Mouse (Mus musculus) neural tube, embryonic 11.5 days (tissue): ENCODE measurements around the gene Srpk1. TPM values are rescaled to one million over a fixed set of nuclear protein-coding genes. Genes with fewer than 3 reads are reported as not detected.

ENCODE experiments used
- ATAC-seq: fragments of 200-750 bp; cut with Nextera tagmentation; 2 replicates; pipeline ENCODE4 v1.8.0; 2017; ENCODE audit warnings: moderate number of reproducible peaks, mild to moderate bottlenecking, moderate TSS enrichment, moderate library complexity; ENCODE audit not compliant: insufficient read depth, low FRiP score, low TSS enrichment
- DNase-seq: peaks from one replicate; pipeline ENCODE4 v3.0.0-alpha.2; 2015; ENCODE audit warnings: low spot score
- H3K27ac ChIP-seq: fragments of 300-500 bp; sonication (generic); 2 replicates; pipeline ENCODE4 v1.5.1; 2014; ENCODE audit warnings: low read depth, mild to moderate bottlenecking, low read length
- H3K27me3 ChIP-seq: fragments of 300-500 bp; sonication (generic); 2 replicates; pipeline ENCODE4 v1.6.1; 2014; ENCODE audit warnings: mild to moderate bottlenecking, low read length, mixed read lengths; ENCODE audit not compliant: control insufficient read depth, insufficient read depth
- H3K36me3 ChIP-seq: fragments of 300-500 bp; sonication (generic); 2 replicates; pipeline ENCODE4 v1.6.1; 2014; ENCODE audit warnings: mild to moderate bottlenecking, low read length, moderate library complexity, mixed read lengths; ENCODE audit not compliant: control insufficient read depth, insufficient read depth
- H3K4me1 ChIP-seq: fragments of 300-500 bp; sonication (generic); 2 replicates; pipeline ENCODE4 v1.6.1; 2014; ENCODE audit warnings: low read length, mixed read lengths; ENCODE audit not compliant: control insufficient read depth, insufficient read depth
- H3K4me2 ChIP-seq: fragments of 300-500 bp; sonication (generic); 2 replicates; pipeline ENCODE4 v1.6.1; 2014; ENCODE audit warnings: low read depth, mild to moderate bottlenecking, moderate library complexity
- H3K4me3 ChIP-seq: fragments of 300-500 bp; sonication (generic); 2 replicates; pipeline ENCODE4 v1.5.1; 2014; ENCODE audit warnings: low read depth, low read length
- H3K9ac ChIP-seq: fragments of 300-500 bp; sonication (generic); 2 replicates; pipeline ENCODE4 v1.6.1; 2014; ENCODE audit warnings: mild to moderate bottlenecking, low read length
- H3K9me3 ChIP-seq: fragments of 300-500 bp; sonication (generic); 2 replicates; pipeline ENCODE4 v1.6.1; 2016; ENCODE audit warnings: low read length; ENCODE audit not compliant: control insufficient read depth
- WGBS: fragments of 180-500 bp; shearing (Covaris S2); extraction: QIAGEN DNeasy Blood & Tissue Kit; methylation state at CpG from one replicate; pipeline ENCODE4 v1.1.7; 2014; 5-methylcytosine and 5-hydroxymethylcytosine counted together
- polyA plus RNA-seq: library from polyadenylated mRNA; unstranded; fragments of >200 nt; fragmentation: Nextera tagmentation; extraction: Ambion mirVana; gene quantifications from 2 replicates; pipeline ENCODE4 v1.2.1, GENCODE M21; 2014

Gene Srpk1
- polyA plus RNA-seq, 1 experiment from 2014 or later: 109 TPM

- no peaks in the 10 kb centered on the region for H3K36me3 ChIP-seq
- ATAC-seq (no peak), DNase-seq (no peak)
- 88% methylated on average over 7 of the region's 7 CpGs for WGBS
- no peak overlapping the region for H3K4me3 ChIP-seq
- H3K9me3 ChIP-seq: no peaks in the 10 kb centered on the region
- H3K4me1 ChIP-seq: no peaks in the 10 kb centered on the region
- H3K27me3 ChIP-seq: no peaks in the 10 kb centered on the region
- no peak overlapping the region for H3K27ac ChIP-seq
- no peak overlapping the region for H3K9ac ChIP-seq
- no peak overlapping the region for H3K4me2 ChIP-seq
Measured at GRCm38 (mm10) chr17:28637711-28638690, 15.5 kb upstream of the Srpk1 start.

- no peaks in the 10 kb centered on the region for H3K27me3 ChIP-seq
- no peak overlapping the region for H3K4me3 ChIP-seq
- H3K9ac ChIP-seq: no peak overlapping the region
- ATAC-seq (no peak), DNase-seq (no peak)
- WGBS: 91% methylated on average over 5 of the region's 5 CpGs
- no peak overlapping the region for H3K4me2 ChIP-seq
- H3K9me3 ChIP-seq: no peaks in the 10 kb centered on the region
- H3K27ac ChIP-seq: no peak overlapping the region
- no peaks in the 10 kb centered on the region for H3K4me1 ChIP-seq
- H3K36me3 ChIP-seq: no peaks in the 10 kb centered on the region
Measured at GRCm38 (mm10) chr17:28635842-28636241, 13.3 kb upstream of the Srpk1 start.

- DNase-seq (no peak), ATAC-seq (no peak)
- no peak overlapping the region for H3K9ac ChIP-seq
- 46% methylated on average over 3 of the region's 3 CpGs for WGBS
- H3K36me3 ChIP-seq: no peaks in the 10 kb centered on the region
- no peak overlapping the region for H3K4me2 ChIP-seq
- no peak overlapping the region for H3K4me3 ChIP-seq
- H3K27me3 ChIP-seq: no peaks in the 10 kb centered on the region
- no peak overlapping the region for H3K27ac ChIP-seq
- H3K9me3 ChIP-seq: no peaks in the 10 kb centered on the region
- H3K4me1 ChIP-seq: no peaks in the 10 kb centered on the region
Measured at GRCm38 (mm10) chr17:28629125-28629524, 6.6 kb upstream of the Srpk1 start.

GRCm38 (mm10) chr17:28628248-28629124 lies 6.0 kb upstream of the Srpk1 start:
- no peaks in the 10 kb centered on the region for H3K9me3 ChIP-seq
- no peaks in the 10 kb centered on the region for H3K27me3 ChIP-seq
- H3K4me2 ChIP-seq: no peak overlapping the region
- no peaks in the 10 kb centered on the region for H3K36me3 ChIP-seq
- H3K4me3 ChIP-seq: no peak overlapping the region
- no peak for DNase-seq
- 70% methylated on average over 10 of the region's 10 CpGs for WGBS
- H3K27ac ChIP-seq: no peak overlapping the region
- no peaks in the 10 kb centered on the region for H3K4me1 ChIP-seq
- ATAC-seq: no peak
- no peak overlapping the region for H3K9ac ChIP-seq

GRCm38 (mm10) chr17:28626937-28627336 lies 4.4 kb upstream of the Srpk1 start:
- no peaks in the 10 kb centered on the region for H3K27me3 ChIP-seq
- H3K4me3 ChIP-seq: no peak overlapping the region
- H3K4me1 ChIP-seq: 0 out of 2 replicates have a peak, but pooled peaks cover 3% of the 10 kb centered on the region
- H3K9me3 ChIP-seq: no peaks in the 10 kb centered on the region
- H3K9ac ChIP-seq: no peak overlapping the region
- no peak overlapping the region for H3K4me2 ChIP-seq
- WGBS: 79% methylated on average over 2 of the region's 2 CpGs
- H3K27ac ChIP-seq: no peak overlapping the region
- no peak for DNase-seq
- ATAC-seq: no peak
- no peaks in the 10 kb centered on the region for H3K36me3 ChIP-seq

- WGBS: 97% methylated on average over 15 of the region's 15 CpGs
Measured at GRCm38 (mm10) chr17:28625327-28625726, 2.8 kb upstream of the Srpk1 start.

GRCm38 (mm10) chr17:28624841-28625240 lies 2.3 kb upstream of the Srpk1 start:
- Histone ChIP-seq H3K9me3 (no peaks in the 10 kb centered on the region), H3K4me2 (no peak overlapping the region), H3K36me3 (no peaks in the 10 kb centered on the region), H3K4me3 (no peak overlapping the region), H3K4me1 (peaks cover 11% of the 10 kb centered on the region), H3K27me3 (no peaks in the 10 kb centered on the region), H3K27ac (no peak overlapping the region), H3K9ac (no peak overlapping the region)
- DNase-seq: no peak
- 83% methylated on average over 2 of the region's 2 CpGs for WGBS
- no peak for ATAC-seq

More at GRCm38 (mm10) chr17:28625327-28625726, 2.8 kb upstream of the Srpk1 start:
- Histone ChIP-seq H3K4me3 (no peak overlapping the region), H3K4me2 (no peak overlapping the region), H3K4me1 (peaks cover 11% of the 10 kb centered on the region), H3K27ac (no peak overlapping the region), H3K9ac (no peak overlapping the region), H3K9me3 (no peaks in the 10 kb centered on the region), H3K27me3 (no peaks in the 10 kb centered on the region), H3K36me3 (no peaks in the 10 kb centered on the region)
- no peak for DNase-seq
- ATAC-seq: no peak

GRCm38 (mm10) chr17:28621381-28622299 lies 869 bp downstream of the Srpk1 start:
- ATAC-seq (peak; percentile 76), DNase-seq (peak; percentile 77)
- Histone ChIP-seq H3K36me3 (no peaks in the 10 kb centered on the region), H3K27me3 (no peaks in the 10 kb centered on the region), H3K27ac (peak overlapping the region; percentile 76), H3K4me2 (peak overlapping the region; percentile 92), H3K9me3 (no peaks in the 10 kb centered on the region), H3K9ac (peak overlapping the region; percentile 97), H3K4me3 (peak overlapping the region; percentile 98), H3K4me1 (peaks cover 11% of the 10 kb centered on the region)
- WGBS: under 1% methylated on average over 66 of the region's 78 CpGs
